Comparison of ENCODE assay signal across 13 mouse cellular contexts in genomic region chr17:80891656-80892055, GRCm38 (mm10). TPM values are rescaled to one million over a fixed set of nuclear protein-coding genes. Genes with fewer than 3 reads are reported as not detected.
DNase-seq lines count a peak whose midpoint lies in the region; ATAC-seq and TF ChIP-seq lines count a peak whose summit lies in the region.
"Had no signal": no experiment of that assay in that cellular context is flagged by ENCODE, and none has a peak within 500 bp of the region (broad histone marks: within the 10 kb centered on the region; RNA-seq: fewer than 3 reads in every experiment).

No protein-coding gene starts in this region.

- H3K4me3 ChIP-seq in myocyte: no peak overlapping the region
- H3K4me3 ChIP-seq in forebrain, embryonic 11.5 days (ENCODE audit: low read depth, low read length): no peak overlapping the region
- H3K4me3 ChIP-seq: hindbrain, embryonic 13.5 days had no signal

- no peak overlapping the region for H3ac ChIP-seq in myocyte (ENCODE audit: control insufficient read depth, insufficient read length)

- DNase-seq in ovary, postnatal 36 days (ENCODE audit: low spot score): peak; percentile 45
- no peak for DNase-seq in ovary, postnatal 10 days (ENCODE audit: low spot score)
- DNase-seq in fibroblast of lung, adult 2 months (ENCODE audit: low read depth): peak; percentile 96
- peak; percentile 39 to 40 for DNase-seq in heart, postnatal 14 days
- DNase-seq in left cerebral cortex, postnatal 14 days (ENCODE audit: low spot score in 2 of 2): no peak
- no peak for DNase-seq in forebrain, embryonic 11.5 days (ENCODE audit: low spot score)
- DNase-seq: cerebellum, postnatal 36 days; forebrain, postnatal 0 days had no signal

- H3K9ac ChIP-seq in forebrain, embryonic 11.5 days (ENCODE audit: low read length): no peak overlapping the region
- H3K9ac ChIP-seq: forebrain, postnatal 0 days; hindbrain, embryonic 13.5 days had no signal

- H3K4me2 ChIP-seq in myocyte (ENCODE audit: low read depth): no peak overlapping the region
- no peak overlapping the region for H3K4me2 ChIP-seq in forebrain, embryonic 11.5 days (ENCODE audit: low read depth, low read length, severe bottlenecking)
- H3K4me2 ChIP-seq: hindbrain, embryonic 13.5 days; liver, embryonic 11.5 days had no signal

- peaks cover 70% of the 10 kb centered on the region for H3K27me3 ChIP-seq in myocyte (ENCODE audit: control insufficient read depth, insufficient read depth, insufficient read length)
- no peaks in the 10 kb centered on the region for H3K27me3 ChIP-seq in forebrain, embryonic 11.5 days (ENCODE audit: control insufficient read depth, insufficient read depth, low read length)
- H3K27me3 ChIP-seq: CH12.LX; hindbrain, embryonic 13.5 days had no signal

- no peak for TF ChIP-seq POLR2A in myocyte (IDR thresholded peaks at IDR 0.05; ENCODE audit: insufficient read length, low read depth)

- ATAC-seq in monocyte, adult 5-6 weeks (replicated peaks; ENCODE audit: insufficient number of reproducible peaks, low FRiP score, low TSS enrichment, poor library complexity, severe bottlenecking): no peak
- ATAC-seq in forebrain, embryonic 11.5 days (replicated peaks; ENCODE audit: low FRiP score): no peak
- ATAC-seq: forebrain, postnatal 0 days had no signal

- WGBS in forebrain, embryonic 11.5 days: 66% methylated on average over 5 of the region's 5 CpGs

- H3K79me2 ChIP-seq in myocyte (ENCODE audit: control insufficient read depth, insufficient read depth): no peaks in the 10 kb centered on the region

- no peaks in the 10 kb centered on the region for H3K9me3 ChIP-seq in forebrain, embryonic 11.5 days (ENCODE audit: control insufficient read depth, low read length)
- H3K9me3 ChIP-seq: hindbrain, embryonic 13.5 days had no signal

- intact Hi-C loops in heart, postnatal 14 days (cut with DNase I): no loop called here
- intact Hi-C loops in left cerebral cortex, postnatal 14 days (cut with DNase I): no loop called here

- H3K36me3 ChIP-seq in myocyte (ENCODE audit: control insufficient read depth, insufficient read depth): no peaks in the 10 kb centered on the region
- no peaks in the 10 kb centered on the region for H3K36me3 ChIP-seq in forebrain, embryonic 11.5 days (ENCODE audit: control insufficient read depth, insufficient read depth, low read length)
- H3K36me3 ChIP-seq: hindbrain, embryonic 13.5 days had no signal

- H3K4me1 ChIP-seq in forebrain, embryonic 11.5 days (replicated peaks; ENCODE audit: control insufficient read depth, insufficient read depth, low read length): 0 out of 2 replicates have a peak, but pooled peaks cover 3% of the 10 kb centered on the region

- no peak overlapping the region for H3K27ac ChIP-seq in forebrain, embryonic 11.5 days (ENCODE audit: low read depth, low read length)
- H3K27ac ChIP-seq: hindbrain, embryonic 13.5 days had no signal

TF ChIP-seq in myocyte, 11 proteins besides CTCF, POLR2A, EP300 and RAD21:
- TF ChIP-seq MAX (IDR thresholded peaks at IDR 0.05; ENCODE audit: low read depth): no peak
- TF ChIP-seq TCF3 (IDR thresholded peaks at IDR 0.05; ENCODE audit: insufficient read length, low read depth): no peak
- TF ChIP-seq E2F4 (IDR thresholded peaks at IDR 0.05; ENCODE audit: insufficient read depth): no peak
- TF ChIP-seq CEBPB (IDR thresholded peaks at IDR 0.05; ENCODE audit: insufficient read depth, poor library complexity, severe bottlenecking): peak; percentile 94

RNA-seq across cellular contexts. Expression of gene Tmem178, which starts 52.8 kb away (rescaled TPM):
- total RNA-seq in heart, postnatal 14 days (2021): 1 to 10 TPM in 1 of 2 experiments, under 1 TPM in 1; 0.78 to 1.6 TPM
- not detected for polyA plus RNA-seq in myocyte (2012; fragmentation: generic; extraction: Trizol)
- total RNA-seq in left cerebral cortex, postnatal 14 days (2021): 100 to 1,000 TPM in 1 of 2 experiments, 10 to 100 TPM in 1; 97.0 to 106 TPM
- total RNA-seq in monocyte, adult 5-6 weeks (2017): not detected in 3 replicates
- polyA plus RNA-seq in forebrain, embryonic 11.5 days (2014; fragmentation: Nextera tagmentation; extraction: Ambion mirVana): 13.6 and 14.7 TPM in 2 replicates
- total RNA-seq: CH12.LX had no signal

Comparison
In these comparisons a context has a peak if more than half of its experiments do, and no peak if none do; other contexts are left out.
1. DNase-seq: peak in ovary, postnatal 36 days (single experiment), fibroblast of lung, adult 2 months (single experiment) and heart, postnatal 14 days (2 of 2); none in ovary, postnatal 10 days (single experiment), left cerebral cortex, postnatal 14 days (0 of 2) and forebrain, embryonic 11.5 days (single experiment).
2. RNA of gene Tmem178, which starts 52.8 kb away (total RNA-seq): 97.0 to 106 TPM in left cerebral cortex, postnatal 14 days; 0.78 to 1.6 TPM in heart, postnatal 14 days and not detected in monocyte, adult 5-6 weeks; every median in the first group is over 10 times any median in the second.